Mouse (Mus musculus): ENCODE data around the gene Ap2m1.

DNA sequence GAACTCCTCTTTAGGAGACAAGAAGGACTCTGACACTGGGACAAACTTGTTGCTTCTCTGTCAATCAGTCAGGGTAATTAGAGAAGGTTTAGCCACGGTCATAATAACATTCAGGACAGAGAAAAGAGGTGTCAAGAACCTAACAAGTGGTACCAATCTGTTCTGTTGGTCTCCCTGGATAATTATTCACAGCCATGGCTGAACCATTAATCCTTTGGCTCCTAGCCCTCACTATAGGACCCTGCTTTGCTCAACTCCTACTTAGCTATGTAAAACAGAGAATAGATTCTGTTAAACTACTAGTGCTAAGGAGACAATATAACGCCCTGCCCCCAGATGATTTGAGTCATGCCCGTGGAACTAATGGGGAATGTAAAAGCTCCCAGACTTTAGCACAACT is 49.2 kb upstream of the Ap2m1 start:
- TF ChIP-seq TAL1 (IDR thresholded peaks at IDR 0.05; ENCODE audit: low read length) (no peak), GATA1 (IDR thresholded peaks at IDR 0.05; ENCODE audit: low read length) (no peak)

All from erythroblast, embryonic 14.5 days (primary cell).